Mouse (Mus musculus) thymus, adult 2 months (tissue): Measurements from ENCODE around the gene Tmem259.

Experiments used
- CTCF ChIP-seq: fragments of 200-500 bp; IDR thresholded peaks from 2 replicates; pipeline ENCODE4 v1.5.1; 2012; ENCODE audit warnings: mild to moderate bottlenecking, control low read depth, low read length, moderate library complexity, borderline replicate concordance; ENCODE audit not compliant: control insufficient read depth, poor library complexity, insufficient read depth; ENCODE audit errors: extremely low read depth
- POLR2A ChIP-seq: fragments of 200-500 bp; IDR thresholded peaks from 2 replicates; pipeline ENCODE4 v1.6.1; 2012; ENCODE audit warnings: mild to moderate bottlenecking, low read length, control low read depth, moderate library complexity; ENCODE audit not compliant: control insufficient read depth, poor library complexity, insufficient read depth; ENCODE audit errors: extremely low read depth

GRCm38 (mm10) chr10:79931797-79932196 is 52.3 kb downstream of the Tmem259 start:
- TF ChIP-seq POLR2A: no peak
- TF ChIP-seq CTCF: no peak
